Mouse (Mus musculus) heart, adult 2 months (tissue): ENCODE data around the gene Trappc10. TPM values are rescaled to one million over a fixed set of nuclear protein-coding genes. Genes with fewer than 3 reads are reported as not detected.

Source experiments
- DNase-seq, 2 experiments: peaks; one replicate each; pipeline ENCODE4 v3.0.0; 2021
- H3K27ac ChIP-seq: fragments of 200-600 bp; 2 replicates; pipeline ENCODE4 v1.8.1; 2022
- H3K27me3 ChIP-seq: fragments of 200-500 bp; 2 replicates; pipeline ENCODE4 v1.6.1; 2012; ENCODE audit warnings: mild to moderate bottlenecking, low read length, inconsistent platforms, mixed read lengths; ENCODE audit not compliant: control insufficient read depth, insufficient read depth
- H3K36me3 ChIP-seq: fragments of 200-500 bp; 2 replicates; pipeline ENCODE4 v1.6.1; 2012; ENCODE audit warnings: low read length, inconsistent platforms; ENCODE audit not compliant: control insufficient read depth, insufficient read depth
- H3K4me1 ChIP-seq: fragments of 200-500 bp; 2 replicates; pipeline ENCODE4 v1.6.1; 2011; ENCODE audit warnings: low read length; ENCODE audit not compliant: control insufficient read depth, insufficient read depth
- H3K4me3 ChIP-seq: fragments of 200-600 bp; 2 replicates; pipeline ENCODE4 v1.8.1; 2022
- H3K79me2 ChIP-seq: fragments of 200-500 bp; replicated peaks from 2 replicates; pipeline ENCODE4 v1.6.1; 2012; ENCODE audit warnings: mild to moderate bottlenecking, inconsistent platforms, low read length, moderate library complexity, mixed read lengths; ENCODE audit not compliant: control insufficient read depth, insufficient read depth
- H3K9ac ChIP-seq: fragments of 200-500 bp; 2 replicates; pipeline ENCODE4 v1.6.1; 2012; ENCODE audit warnings: low read depth, mild to moderate bottlenecking, control low read depth, inconsistent platforms, low read length, mixed read lengths
- CTCF ChIP-seq: fragments of 200-600 bp; IDR thresholded peaks from 2 replicates; pipeline ENCODE4 v1.8.1; 2022; ENCODE audit warnings: antibody characterized with exemption, mild to moderate bottlenecking, moderate library complexity
- EP300 ChIP-seq: fragments of 200-500 bp; IDR thresholded peaks from 2 replicates; pipeline ENCODE4 v1.6.1; 2011; ENCODE audit warnings: low read depth, low read length, control low read depth; ENCODE audit not compliant: insufficient read depth
- POLR2A ChIP-seq: fragments of 200-500 bp; IDR thresholded peaks from 2 replicates; pipeline ENCODE4 v1.6.1; 2011; ENCODE audit warnings: mild to moderate bottlenecking, low read depth, low read length, control low read depth; ENCODE audit not compliant: insufficient read depth
- WGBS: fragments of 180-500 bp; shearing (Covaris S2); methylation state at CpG from one replicate; pipeline ENCODE4 v1.1.7; 2018; 5-methylcytosine and 5-hydroxymethylcytosine counted together
- intact Hi-C: fragments of 180-260 bp; cut with DNase I; formaldehyde crosslinking; loops from one replicate; pipeline ENCODE4 v1.15.1; 2025
- polyA plus RNA-seq: library from polyadenylated mRNA; depleted of rRNA; stranded (reverse); fragments of >200 nt; gene quantifications from 2 replicates; pipeline ENCODE4 v1.2.3, GENCODE M21; 2012
- total RNA-seq, 2 experiments: library from RNA; stranded (reverse); gene quantifications; 2 replicates each; pipeline ENCODE4 v1.2.3; 2021

Gene Trappc10
- total and polyA plus RNA-seq, 3 experiments = 37.4 to 52.9 (median 43.8) TPM

DNA sequence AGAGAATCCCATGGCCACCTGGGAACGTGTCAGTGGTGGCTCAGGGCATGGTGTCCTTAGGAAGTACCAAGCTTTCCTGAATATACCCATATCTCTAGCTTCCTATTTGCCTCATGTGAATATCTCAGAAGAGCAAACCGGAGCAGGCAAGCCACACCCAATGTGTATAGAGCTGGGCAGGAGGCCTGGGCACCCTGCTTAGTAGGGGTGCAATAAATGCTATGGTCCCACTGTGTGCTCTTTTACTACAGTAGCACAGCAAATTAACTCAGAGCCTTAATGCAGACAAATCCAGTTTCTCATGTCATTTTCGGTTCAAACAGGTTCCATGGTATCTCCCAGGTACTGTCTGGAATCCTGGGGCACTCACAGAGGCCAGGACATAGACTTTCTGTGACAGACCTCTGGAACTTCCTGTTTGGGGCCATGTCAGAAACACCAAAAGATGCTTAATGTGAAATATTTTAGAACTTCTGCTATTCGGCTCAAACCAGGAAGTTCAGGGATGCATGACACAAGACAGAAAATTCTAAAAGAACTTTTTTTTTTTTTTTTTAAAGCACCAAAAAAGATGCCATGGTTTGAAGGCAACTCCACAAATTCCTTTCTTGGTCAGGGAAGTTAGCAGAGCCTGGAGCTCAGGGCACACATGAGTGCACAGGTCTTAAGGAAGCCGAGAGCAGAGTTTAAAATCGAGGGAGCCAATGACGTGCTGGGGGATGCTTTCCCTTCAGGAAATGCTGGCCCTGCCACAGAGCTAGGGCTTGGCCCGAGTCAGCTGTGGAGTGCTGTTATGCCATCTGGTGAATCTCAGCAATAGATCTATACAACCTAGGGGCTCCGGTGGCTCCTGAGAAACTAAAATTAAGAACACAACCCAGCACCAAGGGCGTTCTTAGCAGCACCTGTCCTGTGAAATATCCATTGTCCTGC is 95.3 kb downstream of the Trappc10 start:
- Histone ChIP-seq H3K4me1 (peaks cover under 1% of the 10 kb centered on the region), H3K27ac (no peak overlapping the region), H3K36me3 (no peaks in the 10 kb centered on the region), H3K79me2 (no peaks in the 10 kb centered on the region), H3K9ac (no peak overlapping the region), H3K4me3 (no peak overlapping the region), H3K27me3 (no peaks in the 10 kb centered on the region)
- no peak for TF ChIP-seq EP300
- TF ChIP-seq POLR2A = no peak
- no peak for TF ChIP-seq CTCF
- DNase-seq = no peak
- WGBS = 57% methylated on average over 10 of the region's 10 CpGs
- intact Hi-C loops = no loop called here

DNA sequence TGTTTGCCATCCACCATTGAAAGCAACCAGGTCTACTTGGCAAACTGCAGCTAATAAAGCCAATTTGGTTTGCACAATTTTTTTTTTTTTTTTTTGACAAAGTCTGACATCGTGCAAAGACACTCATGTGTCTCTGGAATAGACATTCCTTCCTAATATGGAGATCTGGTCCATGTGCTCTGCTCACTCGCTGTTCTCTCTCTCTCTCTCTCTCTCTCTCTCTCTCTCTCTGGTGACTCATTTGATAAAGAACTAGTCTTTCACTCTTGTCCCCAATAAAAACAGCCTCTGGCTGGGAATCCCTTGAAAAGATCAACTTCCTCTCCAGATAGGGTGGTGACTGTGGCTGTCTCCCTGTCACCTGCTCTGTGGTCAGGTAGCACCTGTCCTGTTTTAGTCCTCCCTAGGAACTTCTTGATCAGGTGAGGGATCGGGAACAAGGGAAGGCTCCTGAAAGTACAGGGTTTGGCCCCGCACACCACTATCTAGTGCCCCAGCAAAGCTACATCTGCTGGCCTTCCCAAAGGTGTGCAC is 96.5 kb downstream of the Trappc10 start:
- no peak for DNase-seq
- WGBS = 58% methylated on average over 4 of the region's 4 CpGs
- Histone ChIP-seq H3K27me3 (no peaks in the 10 kb centered on the region), H3K36me3 (no peaks in the 10 kb centered on the region), H3K4me1 (peaks cover 4% of the 10 kb centered on the region), H3K4me3 (no peak overlapping the region), H3K79me2 (no peaks in the 10 kb centered on the region), H3K9ac (no peak overlapping the region), H3K27ac (no peak overlapping the region)
- intact Hi-C loops = no loop called here
- TF ChIP-seq POLR2A (no peak), CTCF (no peak), EP300 (no peak)

DNA sequence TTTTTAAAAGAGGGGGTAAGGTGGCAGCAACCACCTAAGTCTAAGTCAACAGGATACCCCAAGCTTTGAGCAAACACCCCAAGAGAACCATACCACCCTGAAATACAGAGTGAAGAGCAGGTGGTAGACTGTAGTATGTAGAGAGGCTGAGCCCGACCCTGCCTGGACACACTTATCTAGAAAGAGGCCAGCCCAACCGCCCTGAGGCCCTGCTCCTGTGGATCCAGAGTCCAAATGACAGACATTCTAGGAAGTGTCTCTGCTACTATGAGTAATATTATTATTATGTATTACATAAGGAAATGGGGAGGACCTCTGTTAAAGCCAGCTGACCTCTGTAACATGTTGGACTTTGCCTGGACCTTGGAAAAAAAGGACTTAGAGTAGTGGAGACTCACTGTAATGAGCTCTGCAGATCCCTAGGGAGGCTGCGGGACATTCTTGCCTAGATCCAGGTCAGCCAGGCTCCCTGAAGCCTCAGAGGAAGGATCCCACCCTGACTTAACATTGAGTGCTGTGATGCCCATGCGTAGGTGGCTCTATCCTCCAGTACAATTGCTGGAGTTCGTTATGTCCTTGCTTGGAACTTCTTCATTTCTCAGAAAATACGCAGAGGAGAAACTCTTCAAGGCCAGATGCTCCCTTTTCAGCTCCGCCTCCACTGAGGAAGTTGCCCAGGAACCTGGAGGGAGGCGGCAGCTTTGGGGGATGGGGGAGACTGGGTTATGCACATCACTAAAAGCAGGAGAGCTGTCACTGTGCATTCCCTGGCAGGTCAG is 100.5 kb downstream of the Trappc10 start:
- WGBS = 33% methylated on average over 8 of the region's 8 CpGs
- Histone ChIP-seq H3K9ac (no peak overlapping the region), H3K36me3 (no peaks in the 10 kb centered on the region), H3K79me2 (no peaks in the 10 kb centered on the region), H3K4me1 (peaks cover 14% of the 10 kb centered on the region), H3K27ac (peak overlapping the region; percentile 31; the same call in 1 of the 2 replicates), H3K4me3 (no peak overlapping the region), H3K27me3 (no peaks in the 10 kb centered on the region)
- intact Hi-C loops = no loop called here
- DNase-seq = no peak
- TF ChIP-seq EP300 = no peak

DNA sequence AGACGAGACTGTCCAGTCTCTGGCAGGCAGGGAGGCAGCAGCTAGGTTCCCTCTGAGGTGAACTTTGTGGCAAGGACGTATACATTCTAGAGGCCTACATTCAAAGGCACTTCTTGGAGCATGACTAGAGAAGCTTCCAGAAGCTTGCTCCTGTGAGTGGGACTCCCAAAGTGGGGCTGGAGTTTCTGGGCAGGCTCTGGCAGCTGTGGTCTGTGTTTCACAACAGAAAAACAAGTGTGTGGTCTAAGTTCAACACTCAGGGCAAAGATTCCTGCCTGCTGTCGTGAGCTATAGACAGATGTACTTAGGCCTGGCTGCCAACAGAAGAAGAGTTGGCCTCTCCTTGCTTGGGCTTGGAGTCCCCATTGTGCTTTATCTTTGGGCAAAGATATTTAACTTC is 103.6 kb downstream of the Trappc10 start:
- Histone ChIP-seq H3K9ac (no peak overlapping the region), H3K36me3 (no peaks in the 10 kb centered on the region), H3K4me3 (no peak overlapping the region), H3K4me1 (peaks cover 18% of the 10 kb centered on the region), H3K27me3 (no peaks in the 10 kb centered on the region), H3K79me2 (no peaks in the 10 kb centered on the region), H3K27ac (no peak overlapping the region)
- 81% methylated on average over 3 of the region's 3 CpGs for WGBS
- no peak for DNase-seq
- intact Hi-C loops = no loop called here
- TF ChIP-seq POLR2A (no peak), CTCF (no peak), EP300 (no peak)

DNA sequence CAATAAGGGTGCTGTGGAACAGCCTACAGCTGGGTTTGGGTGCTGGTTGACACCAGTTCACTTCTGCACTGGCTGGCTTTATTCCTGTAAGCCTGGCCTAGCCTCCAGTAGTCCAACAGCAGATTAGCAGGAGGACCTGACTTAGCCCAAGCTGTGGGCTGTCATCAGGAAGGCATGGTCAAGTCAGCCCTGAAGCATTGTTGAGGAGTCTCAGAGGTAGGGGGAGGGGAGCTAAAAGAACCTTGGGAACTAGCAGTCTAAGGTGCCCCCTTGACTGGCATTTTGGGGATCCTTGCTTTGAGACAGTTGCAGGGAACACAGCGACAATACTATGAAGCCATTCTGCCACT is 104.2 kb downstream of the Trappc10 start:
- Histone ChIP-seq H3K79me2 (no peaks in the 10 kb centered on the region), H3K4me3 (no peak overlapping the region), H3K36me3 (no peaks in the 10 kb centered on the region), H3K27ac (no peak overlapping the region), H3K27me3 (no peaks in the 10 kb centered on the region), H3K4me1 (peaks cover 21% of the 10 kb centered on the region), H3K9ac (no peak overlapping the region)
- WGBS = 89% methylated on average over 1 of the region's 1 CpGs
- no peak for DNase-seq
- no peak for TF ChIP-seq POLR2A
- no peak for TF ChIP-seq EP300
- no peak for TF ChIP-seq CTCF
- intact Hi-C loops = no loop called here
